Mouse (Mus musculus) liver, adult 2 months (tissue): ENCODE data around the gene Herc6. TPM values are rescaled to one million over a fixed set of nuclear protein-coding genes. Genes with fewer than 3 reads are reported as not detected.
"Not testable (repeated sequence)": the region's sequence is repeated elsewhere in the genome, so short reads cannot be mapped to it uniquely, and the experiment has no call there.

ENCODE experiments used
- DNase-seq: peaks from one replicate; pipeline ENCODE4 v3.0.0-alpha.2; 2011; ENCODE audit warnings: low read depth, low spot score; ENCODE audit errors: extremely low read depth
- H3K27ac ChIP-seq: fragments of 200-500 bp; replicated peaks from 2 replicates; pipeline ENCODE4 v1.5.1; 2012; ENCODE audit warnings: low read depth, mild to moderate bottlenecking, control low read depth, inconsistent platforms, low read length; ENCODE audit not compliant: insufficient read depth
- H3K27me3 ChIP-seq: fragments of 200-500 bp; 2 replicates; pipeline ENCODE4 v1.6.1; 2012; ENCODE audit warnings: mild to moderate bottlenecking, moderate library complexity, low read length, inconsistent platforms; ENCODE audit not compliant: control insufficient read depth, insufficient read depth
- H3K36me3 ChIP-seq: fragments of 200-500 bp; 2 replicates; pipeline ENCODE4 v1.6.1; 2012; ENCODE audit warnings: low read length, inconsistent platforms; ENCODE audit not compliant: control insufficient read depth, insufficient read depth
- H3K4me1 ChIP-seq: fragments of 200-500 bp; 2 replicates; pipeline ENCODE4 v1.6.1; 2011; ENCODE audit warnings: low read length; ENCODE audit not compliant: control insufficient read depth, insufficient read depth
- H3K4me3 ChIP-seq: fragments of 200-500 bp; 2 replicates; pipeline ENCODE4 v1.5.1; 2011; ENCODE audit warnings: low read depth, mild to moderate bottlenecking, control low read depth, low read length, moderate library complexity; ENCODE audit not compliant: insufficient read depth
- H3K79me2 ChIP-seq: fragments of 200-500 bp; 2 replicates; pipeline ENCODE4 v1.6.1; 2012; ENCODE audit warnings: inconsistent platforms, mild to moderate bottlenecking, low read length, moderate library complexity; ENCODE audit not compliant: control insufficient read depth, insufficient read depth
- H3K9ac ChIP-seq: fragments of 200-500 bp; 2 replicates; pipeline ENCODE4 v1.6.1; 2012; ENCODE audit warnings: low read depth, mild to moderate bottlenecking, control low read depth, inconsistent platforms, low read length
- CTCF ChIP-seq: fragments of 200-500 bp; IDR thresholded peaks from 2 replicates; pipeline ENCODE4 v1.5.1; 2011; ENCODE audit warnings: low read depth, low read length, control low read depth
- POLR2A ChIP-seq: fragments of 200-500 bp; IDR thresholded peaks from 2 replicates; pipeline ENCODE4 v1.6.1; 2011; ENCODE audit warnings: low read length, control low read depth; ENCODE audit not compliant: insufficient read depth; ENCODE audit errors: extremely low read depth
- WGBS: fragments of 180-500 bp; shearing (Covaris S2); methylation state at CpG from one replicate; pipeline ENCODE4 v1.1.7; 2018; 5-methylcytosine and 5-hydroxymethylcytosine counted together
- polyA plus RNA-seq: library from polyadenylated mRNA; depleted of rRNA; stranded (reverse); fragments of >200 nt; gene quantifications from 2 replicates; pipeline ENCODE4 v1.2.3, GENCODE M21; 2012
- total RNA-seq: library from RNA; depleted of rRNA; stranded (reverse); fragments of >200 nt; gene quantifications from 2 replicates; pipeline ENCODE4 v1.2.3, GENCODE M21; 2014

Gene Herc6
- total and polyA plus RNA-seq, 2 experiments = 9.1 to 18.6 TPM

DNA sequence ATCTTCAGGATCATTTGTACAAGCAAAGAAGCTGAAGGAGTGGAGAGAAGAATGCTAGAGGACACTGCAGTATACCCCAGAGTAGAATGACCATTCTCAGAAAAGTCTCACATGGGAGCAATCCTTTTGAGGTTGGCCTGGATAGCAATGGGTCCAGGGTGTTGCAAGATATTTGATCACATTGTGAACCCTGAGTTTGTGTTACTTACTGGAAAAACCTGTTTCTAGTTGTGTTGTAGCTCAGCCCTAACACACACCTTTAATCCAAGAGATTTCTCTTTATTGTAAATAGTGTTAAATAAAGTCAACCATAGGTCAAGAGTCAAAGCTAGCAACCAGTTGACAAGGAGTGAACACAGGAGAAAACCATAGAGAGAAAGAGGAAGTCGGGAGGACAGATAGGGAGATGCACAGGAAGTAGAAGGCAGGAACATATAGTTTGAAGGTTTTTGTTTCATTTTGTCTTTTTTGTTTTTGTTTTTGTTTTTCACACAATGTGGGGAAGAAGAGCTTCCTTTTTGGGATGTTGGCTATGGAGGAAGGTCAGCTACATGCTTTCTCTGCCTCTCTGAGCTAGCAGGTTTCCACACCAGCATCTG lies 39.0 kb upstream of the Herc6 start:
- Histone ChIP-seq H3K9ac (no peak overlapping the region), H3K36me3 (no peaks in the 10 kb centered on the region), H3K4me1 (peaks cover 31% of the 10 kb centered on the region), H3K27me3 (no peaks in the 10 kb centered on the region), H3K4me3 (no peak overlapping the region), H3K79me2 (no peaks in the 10 kb centered on the region), H3K27ac (peak overlapping the region; percentile 92)
- 69% methylated on average over 1 of the region's 1 CpGs for WGBS
- no peak for TF ChIP-seq POLR2A
- TF ChIP-seq CTCF = no peak
- peak; percentile 86 for DNase-seq

DNA sequence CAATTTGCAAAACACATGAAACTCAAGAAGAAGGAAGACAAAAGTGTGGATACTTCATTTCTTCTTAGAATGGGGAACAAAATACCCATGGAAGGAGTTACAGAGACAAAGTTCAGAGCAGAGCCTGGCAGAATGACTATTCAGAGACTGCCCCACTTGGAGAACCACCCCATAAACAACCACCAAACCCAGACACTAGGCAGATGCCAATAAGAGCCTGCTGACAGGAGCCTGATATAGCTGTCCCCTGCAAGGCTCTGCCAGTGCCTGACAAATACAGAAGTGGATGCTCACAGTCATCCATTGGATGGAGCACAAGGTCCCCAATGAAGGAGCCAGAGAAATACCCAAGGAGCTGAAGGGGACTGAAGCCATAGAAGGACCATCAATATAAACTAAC lies 37.2 kb upstream of the Herc6 start:
- not testable (repeated sequence) for H3K79me2 ChIP-seq, H3K9ac ChIP-seq, H3K27me3 ChIP-seq, H3K4me3 ChIP-seq, H3K36me3 ChIP-seq, H3K27ac ChIP-seq, DNase-seq
- H3K4me1 ChIP-seq = peaks cover 26% of the 10 kb centered on the region

DNA sequence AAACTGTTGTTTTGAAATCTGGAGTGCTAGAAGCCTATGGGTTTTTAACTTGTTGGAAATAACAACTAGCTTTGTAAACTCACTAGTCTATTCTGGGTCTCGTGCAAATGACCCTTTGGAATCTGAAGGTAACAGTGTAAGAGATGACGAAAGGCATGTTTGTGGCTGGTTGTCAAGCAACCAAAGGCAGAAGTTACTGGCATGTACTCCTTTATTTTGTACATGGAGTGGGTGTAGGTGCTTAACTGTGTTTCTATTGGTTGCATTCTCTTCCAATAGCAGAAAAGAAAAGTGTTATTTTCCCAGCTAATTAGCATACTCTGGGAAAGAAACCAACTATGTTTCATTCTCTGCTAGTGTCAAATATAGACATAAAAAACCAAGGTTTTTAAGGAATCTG lies 35.9 kb upstream of the Herc6 start:
- Histone ChIP-seq H3K79me2 (no peaks in the 10 kb centered on the region), H3K27ac (no peak overlapping the region), H3K36me3 (no peaks in the 10 kb centered on the region), H3K9ac (no peak overlapping the region), H3K4me3 (no peak overlapping the region), H3K27me3 (no peaks in the 10 kb centered on the region), H3K4me1 (peaks cover 25% of the 10 kb centered on the region)
- DNase-seq = peak; percentile 99
- WGBS = 17% methylated on average over 2 of the region's 2 CpGs
- TF ChIP-seq POLR2A = no peak
- no peak for TF ChIP-seq CTCF

DNA sequence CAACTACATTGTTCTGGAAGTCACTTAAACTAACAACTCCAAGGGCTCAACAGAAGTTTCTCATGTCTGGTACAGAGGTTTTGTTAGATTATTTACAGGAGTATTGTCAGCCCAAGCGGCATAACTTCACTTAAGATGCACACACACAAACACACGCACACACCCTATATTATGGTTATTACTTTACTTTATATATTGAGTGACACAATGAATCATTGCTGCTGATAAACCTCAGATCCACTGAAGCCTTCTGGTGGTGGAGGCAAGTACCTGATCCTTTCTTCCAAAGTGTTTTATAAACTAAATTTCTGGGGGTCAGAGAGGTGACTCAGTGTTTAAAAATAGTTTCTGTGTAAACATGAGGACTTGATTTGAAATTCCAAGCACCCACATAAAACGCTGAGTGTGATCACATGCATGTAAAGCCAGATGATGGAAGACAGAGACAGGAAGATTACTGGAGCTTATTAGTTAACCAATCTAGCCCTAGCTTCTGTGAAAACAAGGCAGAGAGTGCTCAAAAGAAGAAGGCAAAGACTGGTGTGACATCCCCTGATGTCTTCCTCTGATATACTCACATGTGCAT lies 29.5 kb upstream of the Herc6 start:
- WGBS = 69% methylated on average over 3 of the region's 3 CpGs
- Histone ChIP-seq H3K36me3 (no peaks in the 10 kb centered on the region), H3K79me2 (no peaks in the 10 kb centered on the region), H3K9ac (no peak overlapping the region), H3K4me1 (no peaks in the 10 kb centered on the region), H3K27me3 (no peaks in the 10 kb centered on the region), H3K27ac (no peak overlapping the region), H3K4me3 (no peak overlapping the region)
- DNase-seq = no peak
- no peak for TF ChIP-seq CTCF
- no peak for TF ChIP-seq POLR2A

DNA sequence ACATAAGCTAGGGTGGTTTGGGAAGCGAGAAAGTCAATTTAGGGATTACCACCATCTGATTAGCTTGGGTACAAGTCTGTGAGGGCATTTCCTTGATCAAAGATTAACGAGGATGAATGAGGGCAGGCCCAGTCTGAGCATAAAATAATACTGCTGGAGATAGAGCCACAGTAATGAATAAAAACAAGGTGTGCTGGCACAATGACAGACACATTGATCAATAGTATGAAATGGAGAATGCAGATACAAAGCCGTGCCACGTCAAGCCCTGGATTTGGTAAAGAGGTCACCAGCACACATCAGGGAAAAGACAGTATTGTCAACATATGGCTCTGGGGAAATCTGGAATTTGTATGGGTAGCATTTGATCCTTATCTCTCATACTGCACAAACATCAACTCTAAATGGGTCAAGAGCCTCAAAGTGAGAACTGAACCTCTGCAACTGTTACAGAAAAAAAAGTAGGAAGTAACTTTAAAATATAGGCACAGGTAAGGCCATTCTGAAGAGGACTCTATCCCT lies 22.9 kb upstream of the Herc6 start:
- Histone ChIP-seq H3K36me3 (no peaks in the 10 kb centered on the region), H3K4me3 (no peak overlapping the region), H3K9ac (no peak overlapping the region), H3K27ac (0 out of 2 replicates have a peak overlapping the region, but pooled peaks have one; percentile 16), H3K27me3 (no peaks in the 10 kb centered on the region), H3K4me1 (peaks cover 2% of the 10 kb centered on the region; the same call in 1 of the 2 replicates), H3K79me2 (no peaks in the 10 kb centered on the region)
- TF ChIP-seq CTCF (no peak), POLR2A (no peak)
- peak; percentile 91 for DNase-seq
- 21% methylated on average over 4 of the region's 4 CpGs for WGBS

DNA sequence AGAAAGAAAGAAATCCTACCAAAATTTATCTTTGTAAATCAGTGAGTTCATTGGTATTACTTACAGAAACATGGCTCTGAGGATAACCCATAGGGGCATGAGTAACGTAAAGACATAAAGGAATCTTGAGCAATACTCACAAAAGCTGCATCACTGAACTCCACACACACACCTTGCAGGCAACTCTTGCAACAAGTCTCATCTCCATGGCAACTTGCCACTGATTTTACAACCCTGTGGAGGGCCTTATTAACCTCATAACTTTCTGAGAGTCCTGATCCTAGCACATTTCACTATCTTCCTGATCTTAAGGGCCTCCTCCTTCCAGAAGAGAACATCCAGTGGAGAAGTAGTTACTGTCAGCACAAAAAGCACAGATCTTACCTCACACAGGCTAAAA lies 17.3 kb upstream of the Herc6 start:
- DNase-seq = no peak
- Histone ChIP-seq H3K4me1 (no peaks in the 10 kb centered on the region; the same call in 1 of the 2 replicates), H3K79me2 (no peaks in the 10 kb centered on the region), H3K36me3 (no peaks in the 10 kb centered on the region), H3K27me3 (no peaks in the 10 kb centered on the region), H3K27ac (no peak overlapping the region), H3K9ac (no peak overlapping the region), H3K4me3 (no peak overlapping the region)
- 88% methylated on average over 1 of the region's 1 CpGs for WGBS
- TF ChIP-seq CTCF (no peak), POLR2A (no peak)
